Mouse (Mus musculus) myocyte (in vitro differentiated cells): ENCODE measurements around the gene Sdhaf2.

Experiments
- CEBPB ChIP-seq: IDR thresholded peaks from 2 replicates; pipeline ENCODE4 v1.6.1; 2011; ENCODE audit warnings: mild to moderate bottlenecking, moderate library complexity; ENCODE audit not compliant: poor library complexity, insufficient read depth, severe bottlenecking
- POLR2A ChIP-seq: IDR thresholded peaks from one replicate; pipeline ENCODE4 v1.6.1; 2011; ENCODE audit warnings: low read depth, mild to moderate bottlenecking, control low read depth, moderate library complexity; ENCODE audit not compliant: insufficient read length
- TCF12 ChIP-seq: IDR thresholded peaks from one replicate; pipeline ENCODE4 v1.6.1; 2011; ENCODE audit warnings: mild to moderate bottlenecking, control low read depth; ENCODE audit not compliant: poor library complexity, insufficient read depth, severe bottlenecking

DNA sequence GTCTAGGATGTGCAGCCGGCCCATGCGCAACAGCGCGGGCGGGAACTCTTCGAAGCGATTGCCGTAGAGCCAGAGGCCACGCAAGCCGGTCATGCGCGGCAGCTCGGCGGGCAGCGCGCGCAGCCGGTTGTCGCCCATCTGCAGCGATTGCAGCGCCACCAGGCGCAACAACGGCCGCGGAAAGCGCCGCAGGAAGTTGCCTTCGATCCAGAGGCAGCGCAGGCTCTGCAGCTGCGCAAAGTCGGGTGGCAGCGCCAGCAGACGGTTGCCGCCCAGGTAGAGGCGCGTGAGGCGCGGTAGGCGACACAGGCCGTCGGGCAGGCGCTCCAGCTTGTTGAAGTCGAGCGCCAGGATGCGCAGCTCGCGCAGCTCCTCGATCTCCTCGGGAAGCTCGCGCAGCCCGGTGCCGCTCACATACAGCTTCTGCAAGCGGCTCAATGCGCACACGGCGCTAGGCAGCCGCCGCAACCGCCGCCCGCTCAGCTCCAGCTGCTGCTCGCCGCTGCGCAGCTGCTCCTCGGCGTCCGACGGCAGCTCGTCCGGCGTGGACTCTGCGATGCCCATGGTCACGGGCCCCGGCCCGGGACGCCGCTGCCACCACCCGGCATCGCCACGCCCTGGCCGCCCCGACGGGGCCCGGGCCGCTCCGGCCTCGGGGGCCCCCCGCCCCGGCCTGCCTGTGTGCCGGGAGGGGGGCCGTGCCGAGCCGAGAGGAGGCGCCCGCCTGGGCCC is 69.0 kb downstream of the Sdhaf2 start, which contains the start of gene Lrrc10b:
- no peak for TF ChIP-seq POLR2A
- TF ChIP-seq TCF12, result no peak
- no peak for TF ChIP-seq CEBPB
